Mouse (Mus musculus): ENCODE results near the gene Gpr84. TPM values are rescaled to one million over a fixed set of nuclear protein-coding genes. Genes with fewer than 3 reads are reported as not detected.

Gene Gpr84
- 0.39 and 0.47 TPM in 2 replicates for polyA plus RNA-seq (2014; fragmentation: Nextera tagmentation; extraction: Ambion mirVana)

DNA sequence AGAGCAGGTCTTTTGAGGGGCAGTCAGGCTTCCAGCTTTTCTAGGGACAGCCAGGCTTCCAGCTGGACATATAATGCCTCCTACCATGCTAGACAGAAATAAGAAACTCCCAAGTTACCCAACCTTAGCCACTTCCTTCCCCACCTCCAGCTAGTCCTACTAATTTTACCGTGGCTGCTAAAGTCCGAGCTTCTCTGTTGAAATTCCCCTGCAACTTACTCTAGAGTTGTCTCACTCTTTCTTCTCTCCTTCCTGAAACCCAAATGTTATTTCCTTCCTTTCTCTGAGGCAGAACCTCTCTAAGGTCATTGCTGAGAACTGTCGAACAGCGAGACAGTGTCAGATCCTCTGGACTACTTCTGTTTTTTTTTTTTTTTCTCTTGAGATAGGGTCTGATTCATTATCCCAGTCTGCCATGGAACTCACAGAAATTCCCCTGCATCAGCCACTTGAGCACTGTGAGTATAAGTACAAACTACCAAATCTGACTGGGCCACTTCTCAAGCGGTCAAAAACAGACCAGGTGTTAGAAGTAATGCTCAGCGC lies at the start of gene Gpr84:
Gpr84 (minus strand) TSS at position 248 of the 546 bp plus-strand sequence.
- H3K4me1 ChIP-seq (ENCODE audit: control insufficient read depth, insufficient read depth, low read length): peaks cover 10% of the 10 kb centered on the region
- ATAC-seq: no peak
- WGBS: 80% methylated on average over 6 of the region's 6 CpGs

DNA sequence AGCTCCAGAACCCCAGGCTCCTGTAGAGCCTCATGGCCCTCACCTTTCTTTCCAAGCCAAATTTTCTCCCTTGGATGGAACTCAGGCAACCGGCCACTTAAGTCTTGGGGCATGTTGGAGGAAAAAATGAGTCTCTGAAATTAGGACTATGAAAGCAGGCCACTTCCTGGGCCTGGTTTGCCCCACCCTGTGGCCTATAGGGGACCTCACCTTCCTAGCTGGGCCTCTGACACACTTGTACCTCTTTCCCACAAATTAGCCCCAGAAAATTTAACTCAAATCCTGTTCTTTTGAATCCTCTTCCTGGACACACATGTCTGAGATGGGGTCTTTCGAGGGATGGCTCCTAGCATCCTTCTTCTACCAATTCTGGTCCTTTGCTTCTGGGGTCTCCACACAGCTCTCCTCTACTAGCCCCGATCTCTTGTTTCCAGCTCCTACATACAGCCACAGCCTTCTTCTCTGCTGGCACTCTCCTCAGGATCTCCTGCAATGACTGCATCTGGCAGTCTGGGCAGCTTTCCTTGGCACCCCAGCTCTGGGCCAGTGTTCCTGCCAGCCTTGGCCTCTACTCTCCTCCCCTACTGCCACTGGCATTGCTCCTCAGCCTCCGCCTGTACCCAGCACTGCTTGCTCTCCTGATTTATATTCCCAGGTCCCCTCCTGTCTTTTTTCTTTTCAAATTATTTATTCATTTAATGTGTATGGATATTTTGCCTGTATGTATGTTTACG lies 49.6 kb upstream of the Gpr84 start:
- Histone ChIP-seq H3K4me2 (ENCODE audit: low read length) (no peak overlapping the region), H3K27me3 (replicated peaks; ENCODE audit: control insufficient read depth, insufficient read depth, low read length) (no peaks in the 10 kb centered on the region), H3K36me3 (ENCODE audit: control insufficient read depth, insufficient read depth, low read length) (no peaks in the 10 kb centered on the region), H3K9me3 (replicated peaks; ENCODE audit: control insufficient read depth, low read length) (no peaks in the 10 kb centered on the region), H3K27ac (ENCODE audit: low read depth, low read length) (no peak overlapping the region), H3K4me1 (ENCODE audit: control insufficient read depth, insufficient read depth, low read length) (no peaks in the 10 kb centered on the region), H3K4me3 (ENCODE audit: low read depth, low read length) (no peak overlapping the region), H3K9ac (ENCODE audit: low read length) (no peak overlapping the region)
- no peak for DNase-seq (ENCODE audit: low spot score)
- 92% methylated on average over 5 of the region's 5 CpGs for whole genome bisulfite sequencing
- no peak for ATAC-seq

More for the DNA sequence above, at the start of gene Gpr84:
- no peaks in the 10 kb centered on the region for H3K9me3 ChIP-seq (replicated peaks; ENCODE audit: control insufficient read depth, low read length)
- no peak within 1 kb of the TSS for H3K4me2 ChIP-seq (ENCODE audit: low read length)
- no peaks in the 10 kb centered on the region for H3K27me3 ChIP-seq (replicated peaks; ENCODE audit: control insufficient read depth, insufficient read depth, low read length)
- peaks cover 3% of the 10 kb centered on the region; the same call in 1 of the 2 replicates for H3K36me3 ChIP-seq (ENCODE audit: control insufficient read depth, insufficient read depth, low read length)
- H3K27ac ChIP-seq (ENCODE audit: low read depth, low read length): no peak within 1 kb of the TSS
- no peak within 1 kb of the TSS for H3K4me3 ChIP-seq (ENCODE audit: low read depth, low read length)
- DNase-seq (ENCODE audit: low spot score): no peak
- H3K9ac ChIP-seq (ENCODE audit: low read length): no peak within 1 kb of the TSS

DNA sequence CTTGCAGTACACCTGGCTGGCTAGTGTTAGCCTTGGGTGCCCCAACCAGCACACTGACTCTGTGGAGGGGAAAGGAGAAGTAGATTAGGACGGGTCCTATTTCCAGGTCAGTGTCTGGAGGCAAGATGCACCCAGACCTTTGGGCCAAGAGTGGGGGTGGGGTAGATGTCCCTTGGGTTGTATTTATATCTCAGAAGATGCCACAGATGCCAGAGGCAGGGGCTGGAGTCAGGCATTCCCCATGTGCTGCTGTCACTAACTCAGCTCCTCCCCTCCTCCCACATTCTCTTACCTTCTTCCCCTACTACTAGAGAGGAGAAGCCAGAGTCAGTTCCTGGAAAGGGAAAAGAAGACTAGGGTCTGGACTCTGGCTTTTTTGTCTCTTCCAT lies 48.7 kb upstream of the Gpr84 start:
- Histone ChIP-seq H3K4me3 (ENCODE audit: low read depth, low read length) (no peak overlapping the region), H3K36me3 (ENCODE audit: control insufficient read depth, insufficient read depth, low read length) (no peaks in the 10 kb centered on the region), H3K9me3 (replicated peaks; ENCODE audit: control insufficient read depth, low read length) (no peaks in the 10 kb centered on the region), H3K27me3 (replicated peaks; ENCODE audit: control insufficient read depth, insufficient read depth, low read length) (no peaks in the 10 kb centered on the region), H3K4me1 (ENCODE audit: control insufficient read depth, insufficient read depth, low read length) (no peaks in the 10 kb centered on the region), H3K9ac (ENCODE audit: low read length) (no peak overlapping the region), H3K27ac (ENCODE audit: low read depth, low read length) (no peak overlapping the region), H3K4me2 (ENCODE audit: low read length) (no peak overlapping the region)
- WGBS: 69% methylated on average over 1 of the region's 1 CpGs
- no peak for DNase-seq (ENCODE audit: low spot score)
- ATAC-seq: no peak

DNA sequence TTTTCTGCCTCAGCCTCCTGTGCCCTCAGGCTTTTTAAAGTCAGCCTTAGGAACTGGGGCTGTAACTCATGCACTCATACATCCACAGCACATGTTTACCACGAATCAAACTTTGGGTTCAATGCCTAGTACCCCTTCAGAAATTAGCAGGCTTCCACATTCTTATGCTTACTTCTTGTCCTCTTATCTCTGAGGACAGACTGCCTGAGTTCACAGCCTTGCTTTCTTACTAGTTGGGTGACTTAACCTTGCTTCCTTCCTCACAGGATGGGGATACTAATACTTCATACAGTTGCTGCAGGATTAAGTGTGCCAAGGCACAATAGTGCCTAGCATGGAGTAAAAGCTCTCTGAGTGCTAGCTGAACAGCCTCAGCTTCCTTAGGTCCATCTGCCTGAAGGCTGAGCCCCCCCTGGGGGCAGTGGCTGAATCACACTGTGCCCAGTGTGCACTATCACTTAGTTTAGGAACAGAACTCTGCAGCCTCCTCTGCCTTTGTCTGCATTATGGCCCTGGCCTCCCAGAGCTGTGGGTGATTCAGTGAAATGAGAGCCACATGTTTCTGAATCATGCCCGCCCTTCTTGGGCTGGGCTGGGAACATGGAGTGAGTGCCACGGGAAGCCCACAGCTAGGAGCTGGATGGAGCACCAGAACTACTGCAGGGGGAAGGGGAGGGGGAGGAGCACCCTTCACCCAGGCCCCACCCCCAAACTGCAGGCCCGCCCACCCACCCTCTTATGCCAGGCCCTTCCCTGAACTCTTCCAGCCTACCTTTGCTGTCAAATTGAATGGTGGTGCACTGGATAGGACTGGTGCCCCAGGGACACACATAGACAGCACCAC lies 48.1 kb upstream of the Gpr84 start:
- no peak for DNase-seq (ENCODE audit: low spot score)
- Histone ChIP-seq H3K4me2 (ENCODE audit: low read length) (no peak overlapping the region), H3K4me3 (ENCODE audit: low read depth, low read length) (no peak overlapping the region), H3K27me3 (replicated peaks; ENCODE audit: control insufficient read depth, insufficient read depth, low read length) (no peaks in the 10 kb centered on the region), H3K4me1 (ENCODE audit: control insufficient read depth, insufficient read depth, low read length) (no peaks in the 10 kb centered on the region), H3K9ac (ENCODE audit: low read length) (no peak overlapping the region), H3K27ac (ENCODE audit: low read depth, low read length) (no peak overlapping the region), H3K36me3 (ENCODE audit: control insufficient read depth, insufficient read depth, low read length) (no peaks in the 10 kb centered on the region), H3K9me3 (replicated peaks; ENCODE audit: control insufficient read depth, low read length) (no peaks in the 10 kb centered on the region)
- no peak for ATAC-seq
- WGBS: 41% methylated on average over 4 of the region's 4 CpGs

DNA sequence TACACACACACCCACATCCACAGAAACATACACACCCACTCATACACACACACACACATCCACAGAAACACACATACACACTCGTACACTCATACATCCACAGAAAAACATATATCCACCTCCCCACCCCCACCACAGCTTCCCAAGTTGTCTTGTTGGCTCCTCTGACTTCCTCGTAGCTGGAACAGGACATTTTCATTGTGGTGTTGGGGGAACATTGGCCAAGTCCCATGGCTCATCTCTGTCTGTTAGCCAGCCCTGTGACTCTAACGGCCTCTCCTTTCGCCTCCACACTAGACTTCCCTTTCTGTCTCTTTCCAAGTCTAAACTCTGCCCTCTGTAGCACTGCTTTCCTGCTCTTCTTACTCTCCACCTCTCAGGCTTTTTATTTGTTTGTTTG lies 47.4 kb upstream of the Gpr84 start:
- ATAC-seq (no peak), DNase-seq (ENCODE audit: low spot score) (no peak)
- H3K9ac ChIP-seq (ENCODE audit: low read length): no peak overlapping the region
- H3K4me1 ChIP-seq (ENCODE audit: control insufficient read depth, insufficient read depth, low read length): no peaks in the 10 kb centered on the region
- H3K4me3 ChIP-seq (ENCODE audit: low read depth, low read length): no peak overlapping the region
- no peaks in the 10 kb centered on the region for H3K27me3 ChIP-seq (replicated peaks; ENCODE audit: control insufficient read depth, insufficient read depth, low read length)
- 88% methylated on average over 4 of the region's 4 CpGs for WGBS
- H3K4me2 ChIP-seq (ENCODE audit: low read length): no peak overlapping the region
- no peak overlapping the region for H3K27ac ChIP-seq (ENCODE audit: low read depth, low read length)
- H3K36me3 ChIP-seq (ENCODE audit: control insufficient read depth, insufficient read depth, low read length): no peaks in the 10 kb centered on the region
- no peaks in the 10 kb centered on the region for H3K9me3 ChIP-seq (replicated peaks; ENCODE audit: control insufficient read depth, low read length)

DNA sequence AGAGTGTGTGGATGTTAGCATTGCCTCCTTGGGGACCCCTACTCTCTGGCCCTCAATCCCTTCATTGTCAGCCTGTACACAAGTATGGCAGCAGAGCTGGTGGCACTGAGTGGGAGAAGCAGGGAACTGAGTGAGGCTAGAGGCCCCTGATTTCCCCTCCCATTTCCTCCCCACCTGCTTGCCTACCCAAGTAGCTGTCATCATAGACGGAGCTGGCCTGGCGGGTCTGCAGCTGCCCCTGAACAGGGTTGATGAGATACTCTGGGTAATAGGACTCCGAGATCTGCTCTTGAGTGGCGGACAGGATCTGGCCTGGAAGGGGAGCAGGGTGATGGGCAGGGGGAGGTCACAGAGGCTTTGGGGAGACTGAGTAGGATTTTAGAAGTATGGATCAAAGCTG lies 45.7 kb upstream of the Gpr84 start:
- Histone ChIP-seq H3K4me1 (ENCODE audit: control insufficient read depth, insufficient read depth, low read length) (no peaks in the 10 kb centered on the region), H3K27ac (ENCODE audit: low read depth, low read length) (no peak overlapping the region), H3K9me3 (replicated peaks; ENCODE audit: control insufficient read depth, low read length) (no peaks in the 10 kb centered on the region), H3K4me3 (ENCODE audit: low read depth, low read length) (no peak overlapping the region), H3K4me2 (ENCODE audit: low read length) (no peak overlapping the region), H3K9ac (ENCODE audit: low read length) (no peak overlapping the region), H3K27me3 (replicated peaks; ENCODE audit: control insufficient read depth, insufficient read depth, low read length) (no peaks in the 10 kb centered on the region), H3K36me3 (ENCODE audit: control insufficient read depth, insufficient read depth, low read length) (no peaks in the 10 kb centered on the region)
- WGBS: 79% methylated on average over 4 of the region's 4 CpGs
- ATAC-seq: no peak
- DNase-seq (ENCODE audit: low spot score): no peak

DNA sequence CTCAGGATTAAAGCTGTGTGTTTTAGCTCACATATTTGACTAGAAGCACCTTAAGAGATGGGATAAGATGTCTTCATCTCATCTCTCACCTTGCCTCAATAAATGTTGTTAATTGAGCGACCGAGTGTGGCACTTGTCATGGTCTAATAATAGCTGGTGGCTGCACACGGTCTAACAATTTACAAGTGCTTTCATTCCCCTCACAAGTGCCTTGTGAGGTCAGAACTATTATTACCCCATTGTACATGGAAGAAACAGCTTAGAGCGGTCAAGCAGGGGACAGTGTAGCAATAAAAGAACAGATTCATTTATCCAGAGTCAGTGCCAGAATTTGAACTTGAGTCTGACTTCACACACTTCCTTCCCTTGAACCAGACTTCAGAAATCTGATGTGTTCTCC lies 45.0 kb upstream of the Gpr84 start:
- 72% methylated on average over 4 of the region's 4 CpGs for WGBS
- no peak overlapping the region for H3K27ac ChIP-seq (ENCODE audit: low read depth, low read length)
- H3K27me3 ChIP-seq (replicated peaks; ENCODE audit: control insufficient read depth, insufficient read depth, low read length): no peaks in the 10 kb centered on the region
- no peak overlapping the region for H3K4me2 ChIP-seq (ENCODE audit: low read length)
- H3K4me3 ChIP-seq (ENCODE audit: low read depth, low read length): no peak overlapping the region
- no peak overlapping the region for H3K9ac ChIP-seq (ENCODE audit: low read length)
- H3K4me1 ChIP-seq (ENCODE audit: control insufficient read depth, insufficient read depth, low read length): no peaks in the 10 kb centered on the region
- H3K9me3 ChIP-seq (replicated peaks; ENCODE audit: control insufficient read depth, low read length): no peaks in the 10 kb centered on the region
- ATAC-seq (no peak), DNase-seq (ENCODE audit: low spot score) (no peak)
- no peaks in the 10 kb centered on the region for H3K36me3 ChIP-seq (ENCODE audit: control insufficient read depth, insufficient read depth, low read length)

DNA sequence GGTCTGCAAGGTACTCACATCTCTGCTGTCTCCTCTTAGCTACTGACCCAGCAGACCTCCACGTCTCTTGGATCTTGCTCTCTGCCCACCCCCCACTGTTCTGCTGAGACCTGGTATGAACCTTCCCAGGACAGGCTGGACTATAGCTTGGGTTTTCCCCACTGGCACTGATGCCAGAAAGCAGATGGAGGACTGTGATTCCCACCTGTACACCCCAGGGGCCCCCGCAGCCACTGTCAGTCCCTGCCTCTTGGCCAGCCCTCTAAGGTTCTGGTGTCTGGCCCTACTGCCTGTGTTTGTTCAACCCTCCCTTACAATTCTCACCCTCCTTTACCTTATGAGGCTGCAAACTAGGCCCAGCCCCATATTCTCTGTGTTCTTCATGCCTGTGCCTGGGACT lies 44.3 kb upstream of the Gpr84 start:
- H3K9ac ChIP-seq (ENCODE audit: low read length): no peak overlapping the region
- no peak for ATAC-seq
- 91% methylated on average over 2 of the region's 2 CpGs for WGBS
- H3K9me3 ChIP-seq (replicated peaks; ENCODE audit: control insufficient read depth, low read length): no peaks in the 10 kb centered on the region
- no peaks in the 10 kb centered on the region for H3K27me3 ChIP-seq (replicated peaks; ENCODE audit: control insufficient read depth, insufficient read depth, low read length)
- no peak for DNase-seq (ENCODE audit: low spot score)
- no peak overlapping the region for H3K4me2 ChIP-seq (ENCODE audit: low read length)
- H3K27ac ChIP-seq (ENCODE audit: low read depth, low read length): no peak overlapping the region
- no peaks in the 10 kb centered on the region for H3K36me3 ChIP-seq (ENCODE audit: control insufficient read depth, insufficient read depth, low read length)
- H3K4me3 ChIP-seq (ENCODE audit: low read depth, low read length): no peak overlapping the region
- no peaks in the 10 kb centered on the region for H3K4me1 ChIP-seq (ENCODE audit: control insufficient read depth, insufficient read depth, low read length)

All from forebrain, embryonic 14.5 days (tissue).